Mouse (Mus musculus) heart, postnatal 36 days (tissue): ENCODE measurements at regions not wholly inside any gene's neighbourhood (a gene's known extent, or its start where the extent isn't known, plus 50 kb on each side); places are given as distances from the start of the nearest gene placed in this dataset.

Experiments
- DNase-seq, 2 experiments: peaks; one replicate each; pipeline ENCODE4 v3.0.0; 2021 to 2022
- intact Hi-C: fragments of 180-260 bp; cut with DNase I; formaldehyde crosslinking; loops from one replicate; pipeline ENCODE4 v1.15.1; 2025

DNA sequence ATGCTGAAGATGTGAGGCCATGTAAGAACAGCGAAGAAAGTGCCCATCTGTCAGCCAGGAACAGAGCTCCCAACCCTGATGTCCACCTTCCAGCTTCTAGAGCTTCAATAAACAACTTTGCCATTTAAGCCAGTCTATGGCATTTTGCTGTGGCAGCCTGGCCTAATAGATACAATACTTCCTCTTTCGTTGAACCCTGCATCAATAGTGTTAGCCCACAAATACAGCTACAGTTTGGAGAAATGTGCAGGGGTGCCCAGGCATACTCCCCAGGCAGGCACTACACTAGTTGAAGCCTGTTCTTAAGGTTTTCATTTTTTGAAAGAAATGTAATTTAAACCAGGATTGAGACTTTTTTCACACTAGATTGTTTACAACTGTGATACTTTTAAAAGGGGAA is 199.9 kb upstream of the Rnd3 start:
- intact Hi-C loops, result no loop called here
- no peak for DNase-seq

DNA sequence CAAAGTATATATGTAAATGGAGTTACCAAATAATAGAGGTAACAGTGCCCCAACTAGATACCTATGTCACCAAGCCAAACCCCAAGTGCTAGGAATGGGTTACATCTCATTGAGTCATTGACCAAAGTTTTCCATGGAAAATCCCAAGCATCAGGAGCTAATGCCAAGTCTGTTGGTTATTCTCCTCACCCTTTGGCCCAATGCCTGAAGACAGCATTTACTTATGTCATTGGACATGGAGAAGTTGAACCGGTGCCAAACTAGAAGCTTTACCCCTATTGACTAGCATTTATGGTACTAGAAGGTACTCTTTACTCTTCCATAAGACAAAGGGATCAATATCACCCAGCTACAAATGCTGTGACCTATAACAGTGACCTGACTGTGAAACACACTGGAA is 198.2 kb upstream of the Rnd3 start:
- DNase-seq, result no peak
- intact Hi-C loops, result no loop called here

DNA sequence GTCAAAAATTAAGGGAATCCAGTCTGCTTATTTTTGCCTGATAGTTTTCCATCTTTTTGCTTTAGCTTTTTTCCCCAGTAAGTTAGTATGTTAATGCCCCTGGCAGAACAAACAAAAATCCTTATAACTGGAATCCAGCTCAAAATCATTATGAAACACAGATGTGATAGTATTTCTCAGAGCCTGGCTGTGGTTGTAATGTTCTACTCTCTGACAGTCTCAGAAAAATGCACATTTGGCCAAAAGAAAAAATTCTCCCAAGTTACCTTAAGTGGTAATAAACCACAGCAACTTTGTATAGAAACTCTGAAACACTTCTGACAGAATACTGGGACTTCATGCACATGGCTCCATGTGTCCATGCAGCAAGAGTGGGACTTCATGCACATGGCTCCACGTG is 193.5 kb upstream of the Rnd3 start:
- no peak for DNase-seq
- intact Hi-C loops, result no loop called here

DNA sequence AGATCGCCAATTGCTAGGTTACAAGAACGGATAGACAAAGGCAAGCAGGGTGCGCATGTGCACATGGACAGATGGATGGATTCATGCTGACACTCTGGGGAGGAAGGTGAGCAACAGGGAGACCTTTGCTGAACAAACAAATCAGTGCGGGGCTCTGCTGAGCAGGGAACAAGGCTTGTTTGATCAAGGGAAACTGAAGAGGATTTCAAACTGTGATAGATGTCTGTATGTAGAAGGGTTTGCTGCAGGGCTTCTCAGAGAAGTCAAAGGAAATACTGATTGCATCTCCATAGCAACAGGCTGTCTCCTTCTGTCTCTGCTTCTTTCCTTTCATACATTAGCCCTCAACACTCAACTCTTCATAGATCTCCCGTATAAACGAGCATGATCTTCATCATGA is 185.5 kb upstream of the Rnd3 start:
- DNase-seq, result no peak
- intact Hi-C loops, result no loop called here

DNA sequence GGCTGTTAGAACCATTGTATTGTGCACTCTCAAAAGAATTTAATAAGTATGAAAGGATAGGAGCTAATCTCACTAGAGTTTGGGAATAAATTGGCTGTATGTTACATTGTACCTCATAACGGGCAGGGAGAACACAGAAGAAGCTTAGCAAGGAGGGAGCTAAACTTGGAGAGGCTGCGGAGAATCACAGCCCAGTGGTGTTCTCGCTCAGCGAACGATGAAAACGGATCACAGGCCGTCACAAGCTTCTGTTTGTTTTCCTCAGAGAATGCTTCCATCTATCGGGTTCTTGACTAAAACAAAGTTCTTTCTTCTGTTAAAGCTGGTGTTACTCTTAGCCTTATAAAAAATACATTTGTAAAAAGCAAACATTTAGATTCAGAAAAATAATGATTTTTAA is 178.2 kb upstream of the Rnd3 start:
- DNase-seq, result no peak
- intact Hi-C loops, result no loop called here

DNA sequence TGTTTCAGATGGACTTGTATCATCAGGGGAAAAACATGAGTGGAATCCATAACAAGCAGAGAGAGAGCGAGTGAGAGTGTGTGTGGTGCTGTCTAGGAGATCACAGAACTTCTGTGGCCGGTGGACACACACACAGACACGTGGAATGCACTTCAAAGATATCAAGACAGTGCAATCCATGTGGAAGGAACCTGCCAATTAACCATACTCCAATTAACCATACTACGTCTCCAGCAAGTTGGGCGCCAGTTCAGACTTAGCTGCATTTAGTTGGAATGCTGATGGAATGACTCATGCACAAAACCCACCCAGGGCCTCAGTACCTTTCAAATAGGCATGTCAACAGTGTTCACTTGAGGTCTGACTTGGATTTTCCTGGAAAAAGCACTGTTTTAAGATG is 172.8 kb upstream of the Rnd3 start:
- intact Hi-C loops, result no loop called here
- no peak for DNase-seq

DNA sequence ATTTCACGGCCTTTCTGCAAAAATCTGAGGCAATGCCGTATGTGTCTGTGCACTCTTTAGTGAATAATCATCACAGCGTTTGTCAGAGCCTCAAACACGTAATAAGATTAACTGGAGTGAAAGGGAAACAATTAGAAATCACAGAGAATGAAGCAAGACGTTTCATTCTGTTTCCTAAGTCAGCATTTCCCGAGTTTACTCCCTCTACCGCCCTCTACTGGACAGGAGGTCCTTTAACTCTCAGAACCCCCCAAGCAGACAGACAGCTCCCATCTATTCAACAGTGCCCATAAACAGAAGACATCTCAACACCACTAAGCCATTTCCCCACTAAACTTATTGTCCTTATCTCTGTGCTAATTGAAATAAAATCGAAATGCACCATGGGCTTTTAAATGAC is 167.5 kb upstream of the Rnd3 start:
- intact Hi-C loops, result no loop called here
- DNase-seq, result no peak

DNA sequence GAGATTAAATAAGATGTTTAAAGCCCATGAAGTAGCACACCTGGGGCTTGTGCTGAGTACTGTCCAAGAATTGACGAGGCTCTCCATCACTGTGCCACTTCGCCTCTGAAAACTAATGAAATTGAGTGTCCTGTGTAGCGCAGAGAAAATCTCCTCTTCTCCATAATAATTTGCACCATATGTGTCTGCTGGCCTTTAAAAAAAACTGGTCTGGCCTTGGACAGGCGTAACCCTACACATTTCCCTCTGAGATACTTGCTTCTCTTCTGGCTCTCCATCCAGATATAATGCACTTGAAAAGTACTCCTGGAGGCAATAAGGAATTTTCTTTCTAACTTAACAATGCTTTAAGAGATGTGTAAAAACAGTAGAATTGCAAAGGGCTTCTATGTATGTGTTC is 164.5 kb upstream of the Rnd3 start:
- intact Hi-C loops, result no loop called here
- DNase-seq, result no peak

DNA sequence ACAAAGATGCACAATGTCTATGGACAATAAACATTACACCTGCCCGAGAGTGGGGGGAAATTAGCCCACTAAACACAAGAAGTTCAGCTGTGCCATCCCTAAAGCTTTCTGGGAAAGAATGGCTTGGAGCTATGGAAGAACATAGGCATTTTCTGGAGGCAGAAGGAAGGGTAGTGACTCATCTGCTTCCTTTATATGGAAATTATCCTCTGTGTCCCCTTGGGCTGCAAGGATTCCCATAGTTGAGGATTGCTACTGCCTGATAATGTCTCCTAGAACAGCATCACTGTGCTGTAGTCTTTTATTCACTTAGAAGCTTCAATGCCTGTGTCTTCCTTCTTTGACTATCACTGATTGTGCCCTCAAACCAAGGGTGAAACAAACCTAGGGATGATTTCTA is 157.3 kb upstream of the Rnd3 start:
- intact Hi-C loops, result no loop called here
- no peak for DNase-seq

DNA sequence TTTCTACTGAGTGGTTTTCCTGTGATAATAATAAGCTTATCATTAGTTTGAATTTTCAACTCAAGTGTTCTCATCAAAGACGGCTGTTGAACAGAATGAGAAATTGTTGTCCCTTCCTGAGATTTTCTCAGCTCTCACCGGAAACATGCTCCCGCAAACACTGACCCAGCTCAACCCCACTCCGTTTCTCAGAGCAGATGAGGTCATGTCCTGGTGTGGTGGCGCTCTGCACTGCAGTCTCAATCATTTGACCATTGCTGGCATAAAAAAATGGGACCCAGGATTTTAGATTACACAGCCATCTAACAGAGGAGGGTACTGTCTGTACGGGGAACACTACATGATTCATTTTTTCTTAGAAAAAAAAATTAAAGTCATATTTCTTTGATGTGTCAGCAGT is 156.5 kb upstream of the Rnd3 start:
- peak; percentile 32 to 37 for DNase-seq
- intact Hi-C loops, result no loop called here

DNA sequence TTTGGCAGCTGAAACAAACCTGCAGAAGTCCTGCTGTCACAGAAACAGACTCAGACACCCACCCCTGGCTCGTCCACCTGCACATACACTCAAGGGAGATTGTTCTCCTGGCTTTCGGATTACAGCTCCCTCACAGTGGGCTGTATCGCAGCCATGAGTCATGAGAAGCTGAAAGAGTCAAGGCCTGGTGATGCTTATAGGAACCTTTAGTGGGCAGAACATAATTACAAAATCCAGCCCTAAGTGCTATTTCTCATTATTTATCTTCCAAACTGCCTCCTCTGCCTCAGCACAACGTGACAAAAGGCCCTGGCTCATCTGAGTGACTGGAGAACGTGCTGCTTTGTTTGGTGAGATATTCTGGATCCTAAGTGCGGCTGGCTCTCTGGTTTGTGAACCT is 155.8 kb upstream of the Rnd3 start:
- DNase-seq, result no peak
- intact Hi-C loops, result no loop called here

DNA sequence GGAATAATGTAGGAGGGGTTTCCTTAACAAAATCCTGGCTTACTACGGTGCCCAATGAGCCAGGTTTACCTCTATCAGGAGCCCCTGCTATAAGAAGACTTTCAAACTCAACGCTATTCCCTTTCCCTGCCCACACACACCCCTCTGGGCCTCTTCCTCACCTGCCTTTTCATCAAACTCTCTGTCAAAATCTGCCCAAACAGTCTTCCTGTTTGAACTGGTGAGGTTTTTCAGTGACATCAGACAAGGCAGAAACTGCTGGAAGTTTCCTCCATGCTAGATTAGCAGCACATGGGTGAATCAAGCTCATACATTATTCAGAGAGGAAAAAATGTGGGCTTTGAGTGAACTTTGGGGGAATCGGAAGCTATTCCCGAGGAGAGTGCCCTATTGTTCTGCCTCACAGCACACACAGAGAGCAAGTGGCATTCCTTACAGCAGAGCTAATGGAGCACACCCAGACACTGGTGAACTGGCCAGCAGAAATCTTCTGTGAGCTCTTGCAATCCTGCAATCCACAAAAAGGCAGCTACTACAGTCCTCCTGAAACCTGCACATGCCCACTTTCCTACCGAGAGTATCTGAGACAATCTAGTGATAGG is 141.8 kb upstream of the Rnd3 start:
- intact Hi-C loops, result no loop called here
- DNase-seq, result no peak

DNA sequence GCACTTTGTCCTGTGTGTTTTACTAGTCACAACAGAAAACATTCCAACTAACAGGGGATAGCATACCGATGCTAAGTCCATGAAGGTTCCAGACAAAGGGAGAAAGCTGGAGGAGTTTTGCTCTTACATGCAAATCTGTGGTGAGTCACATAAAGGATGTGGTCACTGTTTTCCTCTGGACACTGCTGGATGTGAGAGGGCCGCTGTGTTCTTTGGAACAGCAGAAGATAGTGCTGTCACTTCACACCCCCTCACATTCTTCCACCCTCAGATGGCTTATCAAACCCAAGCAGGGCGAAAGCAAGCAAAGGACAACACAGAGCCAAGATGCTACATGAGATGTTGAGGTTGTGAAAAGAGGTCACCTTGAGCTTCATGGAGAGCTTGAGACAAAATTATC is 139.8 kb upstream of the Rnd3 start:
- peak in 1 of 2 experiments; percentile 19 for DNase-seq
- intact Hi-C loops, result no loop called here

DNA sequence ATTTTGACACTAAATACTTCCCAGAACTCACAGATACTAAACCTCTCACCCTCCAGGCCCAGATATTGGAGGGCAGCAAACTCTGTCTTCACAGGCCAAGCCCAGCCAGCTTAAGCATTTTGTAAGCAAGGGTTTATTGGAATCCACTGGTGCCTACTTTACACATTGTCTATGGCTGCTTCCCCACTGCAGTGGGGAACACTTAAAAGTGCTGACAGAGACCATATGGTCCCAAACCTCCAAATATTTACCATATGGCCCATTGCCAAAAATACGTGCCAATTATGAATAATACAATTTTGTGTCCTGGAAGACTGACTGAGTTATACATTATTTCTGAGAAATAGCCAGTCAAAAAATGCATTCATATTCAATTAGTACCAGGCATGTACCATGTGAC is 136.7 kb upstream of the Rnd3 start:
- no peak for DNase-seq
- intact Hi-C loops, result no loop called here

DNA sequence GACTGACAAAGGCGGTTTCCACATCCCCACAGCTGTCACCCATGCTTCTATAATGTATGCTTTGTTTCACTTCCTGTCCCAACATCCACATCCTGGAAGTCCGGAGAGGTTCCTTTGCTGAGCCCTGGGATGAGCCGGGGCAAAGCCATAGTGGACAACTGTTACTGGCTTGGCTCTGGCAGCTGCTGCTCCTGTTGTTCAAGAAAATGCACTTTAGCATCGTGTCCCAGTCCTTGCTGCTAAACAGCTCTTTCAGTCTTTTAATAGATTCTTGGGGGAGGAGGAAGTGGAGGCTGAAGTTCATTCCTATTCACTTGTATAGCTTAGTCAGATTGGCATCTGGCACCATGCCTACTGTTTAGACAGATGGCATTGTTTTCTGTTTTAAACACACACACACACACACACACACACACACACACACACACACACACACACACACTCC is 135.9 kb upstream of the Rnd3 start:
- intact Hi-C loops, result no loop called here
- DNase-seq, result no peak

DNA sequence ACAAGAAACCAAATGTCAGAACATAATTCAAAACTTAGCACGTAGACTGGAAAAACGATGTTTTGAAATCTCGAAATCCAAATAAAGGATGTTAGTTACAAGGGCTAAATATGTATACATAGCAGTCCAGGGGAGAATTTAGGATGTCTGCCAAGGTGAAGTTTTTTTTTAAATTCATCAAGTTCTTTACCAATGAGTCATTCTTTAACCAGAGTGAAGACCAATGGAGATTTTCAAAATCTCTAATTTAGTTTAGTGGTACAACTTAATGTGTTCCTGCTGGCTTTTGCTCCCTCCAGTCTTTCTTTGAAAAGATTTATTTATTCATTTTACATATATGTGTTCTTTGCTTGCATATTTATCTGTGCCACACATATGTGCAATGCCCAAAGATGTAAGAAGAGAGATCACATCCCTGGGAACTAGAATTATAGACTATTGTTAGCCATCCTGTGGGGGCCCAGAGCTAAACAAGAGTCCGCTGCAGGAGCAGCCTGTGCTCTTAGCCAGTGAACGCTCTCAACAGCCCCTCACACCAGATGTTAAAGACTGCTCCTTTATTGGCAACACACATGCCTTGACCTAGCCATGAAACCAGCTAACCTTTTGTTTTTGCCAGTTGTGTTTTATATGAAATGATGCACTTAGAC is 130.6 kb upstream of the Rnd3 start:
- no peak for DNase-seq
- intact Hi-C loops, result no loop called here

DNA sequence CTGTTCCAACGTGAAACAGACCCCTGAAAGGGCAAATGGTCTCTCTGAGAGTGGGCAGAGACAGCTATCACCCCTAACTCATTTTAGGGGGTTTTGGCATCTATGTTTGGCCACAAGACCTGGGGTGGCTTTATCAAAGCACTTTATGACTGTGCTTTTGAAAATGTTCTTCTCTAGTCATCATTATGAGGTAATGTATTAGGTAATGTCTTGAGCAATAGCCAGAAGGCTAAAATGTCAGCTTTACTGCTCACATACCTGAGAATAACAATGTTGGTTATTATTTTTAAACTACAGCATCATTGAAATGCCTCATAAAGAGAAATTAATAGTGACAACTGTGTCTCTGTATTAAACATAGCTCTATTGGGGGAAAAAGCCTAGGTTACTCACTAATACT is 129.9 kb upstream of the Rnd3 start:
- no peak for DNase-seq
- intact Hi-C loops, result no loop called here

DNA sequence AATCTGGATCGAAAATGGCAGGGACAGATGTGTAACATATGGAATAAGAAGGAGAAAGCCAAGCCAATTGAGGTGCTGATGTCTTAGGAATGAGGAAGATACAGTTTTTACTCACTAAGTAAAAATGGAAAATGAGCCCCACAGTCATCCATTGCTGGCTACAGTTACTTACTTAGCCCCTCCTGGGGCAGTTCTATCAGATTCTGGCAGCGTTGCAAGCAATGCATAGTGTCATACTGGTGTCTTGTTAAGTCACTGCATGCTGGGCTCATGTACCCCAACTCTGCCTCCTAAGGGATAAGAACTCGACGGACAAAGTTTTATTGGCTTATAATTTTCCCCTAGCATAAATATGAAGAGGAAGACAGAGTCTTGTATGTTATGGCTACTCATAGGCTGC is 129.4 kb upstream of the Rnd3 start:
- intact Hi-C loops, result no loop called here
- no peak for DNase-seq

DNA sequence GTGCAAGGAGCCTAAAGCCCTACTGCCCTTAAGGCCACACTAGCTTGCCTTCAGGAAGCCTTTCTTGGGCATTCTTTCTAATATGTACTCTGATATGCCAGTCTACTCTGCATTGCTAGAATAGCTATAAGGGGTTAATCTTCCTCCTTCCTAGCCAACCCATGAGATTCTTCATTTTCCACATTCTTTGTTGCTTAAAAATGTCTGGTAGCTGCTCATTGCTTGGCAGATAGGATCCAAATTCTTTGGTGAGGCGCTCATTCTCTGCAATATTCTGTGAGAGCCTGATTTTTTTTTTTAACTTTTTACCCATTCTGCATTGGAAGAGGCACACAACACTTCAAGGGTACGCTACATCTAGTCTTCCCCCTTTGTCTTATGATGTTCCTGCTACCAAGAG is 127.7 kb upstream of the Rnd3 start:
- no peak for DNase-seq
- intact Hi-C loops, result no loop called here

DNA sequence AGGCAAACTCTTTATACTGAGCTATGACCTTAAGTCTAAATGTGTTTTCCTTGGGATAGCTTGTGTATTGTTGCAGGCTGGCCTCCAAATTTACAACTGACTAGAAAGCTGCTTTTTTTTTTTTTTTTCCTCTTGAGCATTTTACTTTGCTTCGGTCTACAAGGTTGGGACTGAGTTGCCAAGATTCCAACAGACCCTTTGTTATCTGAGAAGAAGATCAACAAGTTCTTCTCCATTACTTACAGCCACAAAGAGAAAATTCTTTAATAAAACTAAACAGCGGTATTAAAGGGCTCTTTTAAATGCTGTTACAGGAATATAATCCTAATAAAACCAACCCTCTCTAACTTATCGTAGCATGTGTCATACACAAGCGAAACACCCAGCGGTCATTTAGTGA is 124.4 kb upstream of the Rnd3 start:
- intact Hi-C loops, result loop anchor here (1.0 kb wide), 1 partner anchor 14 kb away; no protein-coding TSS in a partner anchor
- DNase-seq, result no peak

DNA sequence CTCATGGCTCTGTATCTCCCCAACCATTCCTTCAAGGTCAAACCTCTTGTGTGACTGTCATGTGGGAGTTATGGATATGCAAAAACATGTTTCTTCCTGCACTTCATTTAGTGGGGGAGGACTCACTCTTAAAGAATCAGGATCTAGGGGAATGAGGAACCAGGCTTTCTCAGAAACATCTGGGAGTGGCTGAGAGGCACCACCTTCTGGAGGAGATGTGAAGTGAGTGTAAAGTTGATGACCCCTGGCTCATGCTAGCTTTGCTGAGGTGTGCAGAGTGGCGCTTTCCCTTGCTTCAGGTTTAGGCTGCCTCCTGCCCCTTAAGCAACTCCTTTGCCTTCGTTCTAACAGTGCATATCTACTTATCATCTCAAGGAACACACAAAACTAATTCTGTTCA is 119.6 kb upstream of the Rnd3 start:
- no peak for DNase-seq
- intact Hi-C loops, result loop anchor here (10.0 kb wide), 1 partner anchor 964 kb away; no protein-coding TSS in a partner anchor

DNA sequence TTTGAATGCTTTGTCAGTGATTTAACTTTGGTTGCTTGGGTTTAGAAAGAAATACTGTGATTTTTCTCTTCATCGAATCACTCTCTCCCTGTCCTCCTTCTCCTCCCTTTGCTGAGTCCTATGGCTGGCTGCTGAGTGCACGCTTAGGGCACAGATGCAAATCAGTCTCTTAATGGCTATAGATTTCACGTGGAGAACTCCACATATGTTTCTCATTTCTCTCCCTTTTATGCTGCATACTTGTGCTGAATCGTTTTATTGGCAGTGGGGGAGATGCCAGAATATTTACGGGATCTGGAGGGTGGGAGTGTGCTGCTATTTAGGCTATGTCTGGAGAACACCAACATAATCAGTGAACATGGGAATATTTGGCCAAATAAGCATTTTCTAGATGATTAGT is 118.8 kb upstream of the Rnd3 start:
- intact Hi-C loops, result loop anchor here (10.0 kb wide), 1 partner anchor 963 kb away; no protein-coding TSS in a partner anchor
- DNase-seq, result no peak

DNA sequence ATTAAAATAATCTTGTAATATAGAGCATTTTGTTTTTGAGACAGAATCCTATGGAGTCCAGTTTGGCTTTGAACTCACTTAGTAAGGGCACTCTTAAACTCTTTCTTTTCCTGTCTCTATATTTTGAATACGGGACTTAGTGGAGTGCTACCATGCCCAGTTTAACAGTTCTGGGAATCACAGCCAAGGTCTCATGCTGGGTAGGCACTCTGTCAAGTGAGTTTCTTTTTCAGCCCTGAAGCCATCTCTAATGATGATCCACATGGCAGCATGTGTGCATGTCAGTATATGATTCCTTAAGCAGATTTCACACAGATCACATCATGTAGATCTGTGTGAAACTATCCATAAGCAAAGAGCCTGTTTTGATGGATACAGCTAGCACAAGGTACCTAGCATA is 113.6 kb upstream of the Rnd3 start:
- intact Hi-C loops, result loop anchor here (10.0 kb wide), 1 partner anchor 958 kb away; no protein-coding TSS in a partner anchor
- DNase-seq, result no peak
